Mouse (Mus musculus) kidney, adult 9 months (tissue): ENCODE results near the gene Lamb3.

Source experiments
- DNase-seq: peaks from one replicate; pipeline ENCODE4 v3.0.0; 2022

Gene Lamb3

GRCm38 (mm10) chr1:193284228-193284779 lies 76.8 kb downstream of the Lamb3 start:
- no peak for DNase-seq

- peak; percentile 69 for DNase-seq
Observed at GRCm38 (mm10) chr1:193285766-193286325, 78.3 kb downstream of the Lamb3 start.

- no peak for DNase-seq
Observed at GRCm38 (mm10) chr1:193287578-193287977, 80.1 kb downstream of the Lamb3 start.

- DNase-seq: peak; percentile 75
Observed at GRCm38 (mm10) chr1:193289076-193289475, 81.6 kb downstream of the Lamb3 start.

GRCm38 (mm10) chr1:193289914-193290313 lies 82.4 kb downstream of the Lamb3 start:
- DNase-seq: peak; percentile 88

- no peak for DNase-seq
Observed at GRCm38 (mm10) chr1:193290686-193291085, 83.2 kb downstream of the Lamb3 start.

- no peak for DNase-seq
Observed at GRCm38 (mm10) chr1:193293039-193293438, 85.5 kb downstream of the Lamb3 start.

GRCm38 (mm10) chr1:193293926-193294325 lies 86.4 kb downstream of the Lamb3 start:
- peak; percentile 32 for DNase-seq

GRCm38 (mm10) chr1:193295920-193296319 lies 88.4 kb downstream of the Lamb3 start:
- no peak for DNase-seq

- no peak for DNase-seq
Observed at GRCm38 (mm10) chr1:193298141-193298765, 90.8 kb downstream of the Lamb3 start.

GRCm38 (mm10) chr1:193299995-193300394 lies 92.5 kb downstream of the Lamb3 start:
- no peak for DNase-seq

- no peak for DNase-seq
Observed at GRCm38 (mm10) chr1:193301216-193302092, 94.0 kb downstream of the Lamb3 start.

- DNase-seq: no peak
Observed at GRCm38 (mm10) chr1:193302093-193302405, 94.5 kb downstream of the Lamb3 start.

GRCm38 (mm10) chr1:193303096-193303495 lies 95.6 kb downstream of the Lamb3 start:
- DNase-seq: no peak

GRCm38 (mm10) chr1:193305386-193305785 lies 97.9 kb downstream of the Lamb3 start:
- no peak for DNase-seq

GRCm38 (mm10) chr1:193306832-193307231 lies 99.3 kb downstream of the Lamb3 start:
- no peak for DNase-seq

GRCm38 (mm10) chr1:193309785-193310518 lies 102.5 kb downstream of the Lamb3 start:
- DNase-seq: no peak

GRCm38 (mm10) chr1:193310519-193311085 lies 103.1 kb downstream of the Lamb3 start:
- DNase-seq: peak; percentile 42

GRCm38 (mm10) chr1:193311596-193311995 lies 104.1 kb downstream of the Lamb3 start:
- peak; percentile 94 for DNase-seq

- DNase-seq: peak; percentile 83
Observed at GRCm38 (mm10) chr1:193315705-193316357, 108.3 kb downstream of the Lamb3 start.

- DNase-seq: no peak
Observed at GRCm38 (mm10) chr1:193316358-193316750, 108.9 kb downstream of the Lamb3 start.

- no peak for DNase-seq
Observed at GRCm38 (mm10) chr1:193317159-193317559, 109.7 kb downstream of the Lamb3 start.
